Mouse (Mus musculus) forebrain, postnatal 0 days (tissue): ENCODE data around the gene Cdk5r1. TPM values are rescaled to one million over a fixed set of nuclear protein-coding genes. Genes with fewer than 3 reads are reported as not detected.

Experiments
- ATAC-seq: fragments of 200-750 bp; cut with Nextera tagmentation; 2 replicates; pipeline ENCODE4 v1.8.0; 2017; ENCODE audit warnings: mild to moderate bottlenecking, moderate library complexity
- DNase-seq: peaks from one replicate; pipeline ENCODE4 v3.0.0-alpha.2; 2015
- H3K27ac ChIP-seq: fragments of 300-500 bp; sonication (generic); 2 replicates; pipeline ENCODE4 v1.5.1; 2014; ENCODE audit warnings: low read depth, mild to moderate bottlenecking, antibody characterized with exemption, low read length, moderate library complexity, mixed read lengths
- H3K27me3 ChIP-seq: fragments of 300-500 bp; sonication (generic); 2 replicates; pipeline ENCODE4 v1.6.1; 2014; ENCODE audit warnings: mild to moderate bottlenecking, low read length, mixed read lengths; ENCODE audit not compliant: insufficient read depth
- H3K36me3 ChIP-seq: fragments of 300-500 bp; sonication (generic); 2 replicates; pipeline ENCODE4 v1.6.1; 2014; ENCODE audit warnings: mild to moderate bottlenecking, moderate library complexity; ENCODE audit not compliant: insufficient read depth
- H3K4me1 ChIP-seq: fragments of 300-500 bp; sonication (generic); 2 replicates; pipeline ENCODE4 v1.6.1; 2014; ENCODE audit warnings: antibody characterized with exemption; ENCODE audit not compliant: insufficient read depth
- H3K4me2 ChIP-seq: fragments of 300-500 bp; sonication (generic); 2 replicates; pipeline ENCODE4 v1.6.1; 2014; ENCODE audit warnings: low read depth, mild to moderate bottlenecking, moderate library complexity
- H3K4me3 ChIP-seq: fragments of 300-500 bp; sonication (generic); 2 replicates; pipeline ENCODE4 v1.5.1; 2014; ENCODE audit warnings: low read depth, low read length, mixed read lengths
- H3K9ac ChIP-seq: fragments of 300-500 bp; sonication (generic); 2 replicates; pipeline ENCODE4 v1.6.1; 2014; ENCODE audit warnings: mild to moderate bottlenecking
- H3K9me3 ChIP-seq: fragments of 300-500 bp; sonication (generic); 2 replicates; pipeline ENCODE4 v1.6.1; 2016; ENCODE audit warnings: low read length
- CTCF ChIP-seq: sonication (generic); IDR thresholded peaks from 2 replicates; pipeline ENCODE4 v1.5.1; 2016; ENCODE audit warnings: antibody characterized with exemption, control low read depth, low read depth
- WGBS: fragments of 180-500 bp; shearing (Covaris S2); extraction: QIAGEN DNeasy Blood & Tissue Kit; methylation state at CpG from one replicate; pipeline ENCODE4 v1.1.7; 2014; 5-methylcytosine and 5-hydroxymethylcytosine counted together
- polyA plus RNA-seq: library from polyadenylated mRNA; unstranded; fragments of >200 nt; fragmentation: Nextera tagmentation; extraction: Ambion mirVana; gene quantifications from 2 replicates; pipeline ENCODE4 v1.2.1, GENCODE M21; 2015
- total RNA-seq: library from RNA; depleted of rRNA; stranded (reverse); fragments of >200 nt; gene quantifications from 2 replicates; pipeline ENCODE4 v1.2.3, GENCODE M21; 2014

Cdk5r1 gene
- total and polyA plus RNA-seq, 2 experiments from 2014 or later, result 117 to 416 TPM

- Histone ChIP-seq H3K9ac (peak overlapping the region; percentile 28), H3K4me3 (peak overlapping the region; percentile 97), H3K4me2 (peak overlapping the region; percentile 88), H3K4me1 (peaks cover 34% of the 10 kb centered on the region), H3K9me3 (no peaks in the 10 kb centered on the region), H3K27me3 (no peaks in the 10 kb centered on the region), H3K36me3 (peaks cover 6% of the 10 kb centered on the region), H3K27ac (0 out of 2 replicates have a peak overlapping the region, but pooled peaks have one; percentile 77)
- ATAC-seq (no peak), DNase-seq (no peak)
- TF ChIP-seq CTCF, result no peak
- 78% methylated on average over 10 of the region's 10 CpGs for WGBS
Measured at GRCm38 (mm10) chr11:80482347-80482746, 5.5 kb downstream of the Cdk5r1 start.

- peak overlapping the region; percentile 88 for H3K4me2 ChIP-seq
- peaks cover 6% of the 10 kb centered on the region for H3K36me3 ChIP-seq
- DNase-seq (no peak), ATAC-seq (no peak)
- H3K27ac ChIP-seq, result peak overlapping the region; percentile 77
- H3K9me3 ChIP-seq, result no peaks in the 10 kb centered on the region
- H3K27me3 ChIP-seq, result no peaks in the 10 kb centered on the region
- no peak; the same call in 1 of the 2 replicates for TF ChIP-seq CTCF
- WGBS, result 75% methylated on average over 7 of the region's 7 CpGs
- peak overlapping the region; percentile 97; the same call in 1 of the 2 replicates for H3K4me3 ChIP-seq
- peaks cover 34% of the 10 kb centered on the region for H3K4me1 ChIP-seq
- H3K9ac ChIP-seq, result peak overlapping the region; percentile 28
Measured at GRCm38 (mm10) chr11:80482921-80483320, 6.1 kb downstream of the Cdk5r1 start.

- Histone ChIP-seq H3K9ac (peak overlapping the region; percentile 42), H3K4me1 (peaks cover 34% of the 10 kb centered on the region), H3K4me3 (no peak overlapping the region), H3K9me3 (no peaks in the 10 kb centered on the region), H3K27ac (peak overlapping the region; percentile 77), H3K36me3 (peaks cover 6% of the 10 kb centered on the region), H3K4me2 (peak overlapping the region; percentile 88), H3K27me3 (no peaks in the 10 kb centered on the region)
- WGBS, result 55% methylated on average over 6 of the region's 6 CpGs
- no peak for DNase-seq
- ATAC-seq, result no peak
- TF ChIP-seq CTCF, result no peak
Measured at GRCm38 (mm10) chr11:80483536-80484067, 6.8 kb downstream of the Cdk5r1 start.

GRCm38 (mm10) chr11:80484191-80484791 is 7.5 kb downstream of the Cdk5r1 start:
- peak; percentile 86 for DNase-seq
- H3K4me3 ChIP-seq, result no peak overlapping the region
- no peaks in the 10 kb centered on the region for H3K9me3 ChIP-seq
- H3K36me3 ChIP-seq, result peaks cover 6% of the 10 kb centered on the region
- peak overlapping the region; percentile 77 for H3K27ac ChIP-seq
- 20% methylated on average over 12 of the region's 12 CpGs for WGBS
- H3K27me3 ChIP-seq, result no peaks in the 10 kb centered on the region
- TF ChIP-seq CTCF, result no peak; the same call in 1 of the 2 replicates
- H3K4me1 ChIP-seq, result peaks cover 40% of the 10 kb centered on the region
- peak; percentile 90 for ATAC-seq
- peak overlapping the region; percentile 88 for H3K4me2 ChIP-seq
- H3K9ac ChIP-seq, result peak overlapping the region; percentile 42

GRCm38 (mm10) chr11:80485120-80485551 is 8.3 kb downstream of the Cdk5r1 start:
- DNase-seq (no peak), ATAC-seq (no peak)
- H3K4me1 ChIP-seq, result peaks cover 45% of the 10 kb centered on the region
- no peaks in the 10 kb centered on the region for H3K27me3 ChIP-seq
- no peak overlapping the region for H3K9ac ChIP-seq
- 69% methylated on average over 9 of the region's 9 CpGs for WGBS
- no peak overlapping the region; the same call in 1 of the 2 replicates for H3K4me2 ChIP-seq
- H3K4me3 ChIP-seq, result no peak overlapping the region
- peak overlapping the region; percentile 50; the same call in 1 of the 2 replicates for H3K27ac ChIP-seq
- H3K9me3 ChIP-seq, result no peaks in the 10 kb centered on the region
- no peak for TF ChIP-seq CTCF
- peaks cover 4% of the 10 kb centered on the region for H3K36me3 ChIP-seq

GRCm38 (mm10) chr11:80485622-80486206 is 8.9 kb downstream of the Cdk5r1 start:
- ATAC-seq (no peak), DNase-seq (no peak)
- peaks cover 3% of the 10 kb centered on the region for H3K36me3 ChIP-seq
- no peak overlapping the region for H3K4me2 ChIP-seq
- no peaks in the 10 kb centered on the region for H3K27me3 ChIP-seq
- H3K27ac ChIP-seq, result no peak overlapping the region
- no peak for TF ChIP-seq CTCF
- 77% methylated on average over 10 of the region's 10 CpGs for WGBS
- no peak overlapping the region for H3K9ac ChIP-seq
- no peak overlapping the region for H3K4me3 ChIP-seq
- H3K4me1 ChIP-seq, result peaks cover 45% of the 10 kb centered on the region
- no peaks in the 10 kb centered on the region for H3K9me3 ChIP-seq
